26 mouse cellular contexts compared by ENCODE assay signal in genomic region chr19:16383127-16383526, GRCm38 (mm10). TPM values are rescaled to one million over a fixed set of nuclear protein-coding genes. Genes with fewer than 3 reads are reported as not detected.
DNase-seq lines count a peak whose midpoint lies in the region; ATAC-seq lines count a peak whose summit lies in the region.
"Had no signal": no experiment of that assay in that cellular context is flagged by ENCODE, and none has a peak within 500 bp of the region (broad histone marks: within the 10 kb centered on the region; RNA-seq: fewer than 3 reads in every experiment).

No protein-coding gene starts in this region.

- DNase-seq in heart, adult 11 months: peak; percentile 74
- DNase-seq in heart, embryonic 10.5 days (ENCODE audit: low spot score): no peak
- peak; percentile 37 for DNase-seq in lung, postnatal 10 days
- DNase-seq in lung, postnatal 14 days: no peak
- DNase-seq in A20 (ENCODE audit: low read depth, low spot score): peak; percentile 66
- DNase-seq: cerebellum, adult 9-10 months; gastrocnemius, adult 2 months; heart, postnatal 10 days; kidney, adult 8-10 months; layer of hippocampus, adult 9-11 months; lung, adult 18-20 months; thymus, adult 2 months; thymus, postnatal 4 days had no signal

- H3K36me3 ChIP-seq in heart, embryonic 10.5 days: peaks cover 30% of the 10 kb centered on the region; the same call in 1 of the 2 replicates
- H3K36me3 ChIP-seq in midbrain, embryonic 15.5 days (replicated peaks): 0 out of 2 replicates have a peak, but pooled peaks cover 2% of the 10 kb centered on the region

- peak; percentile 60; the same call in 1 of the 2 replicates for ATAC-seq in megakaryocyte-erythroid progenitor cell, adult 5-6 weeks (replicated peaks; ENCODE audit: low FRiP score, low TSS enrichment, poor library complexity, severe bottlenecking)
- no peak for ATAC-seq in midbrain, embryonic 15.5 days (replicated peaks)
- ATAC-seq: activated CD4-positive, CD25-positive, alpha-beta regulatory T cell, adult 4 months; forebrain, embryonic 14.5 days; liver, embryonic 12.5 days had no signal

- H3K4me2 ChIP-seq in midbrain, embryonic 15.5 days: no peak overlapping the region
- H3K4me2 ChIP-seq: embryonic facial prominence, embryonic 15.5 days; heart, embryonic 12.5 days; limb, embryonic 13.5 days; liver, embryonic 12.5 days; midbrain, embryonic 12.5 days; neural tube, embryonic 12.5 days; stomach, embryonic 15.5 days had no signal

- no peaks in the 10 kb centered on the region for H3K9me3 ChIP-seq in heart, embryonic 10.5 days
- H3K9me3 ChIP-seq in midbrain, embryonic 15.5 days: no peaks in the 10 kb centered on the region
- H3K9me3 ChIP-seq: embryonic facial prominence, embryonic 15.5 days; heart, embryonic 12.5 days; hindbrain, embryonic 10.5 days; limb, embryonic 13.5 days; liver, embryonic 12.5 days; midbrain, embryonic 12.5 days; neural tube, embryonic 12.5 days; stomach, embryonic 15.5 days had no signal

- no peak overlapping the region for H3K9ac ChIP-seq in midbrain, embryonic 15.5 days
- H3K9ac ChIP-seq: embryonic facial prominence, embryonic 15.5 days; heart, embryonic 12.5 days; limb, embryonic 13.5 days; liver, embryonic 12.5 days; midbrain, embryonic 12.5 days; neural tube, embryonic 12.5 days; stomach, embryonic 15.5 days had no signal

- 86% methylated on average over 13 of the region's 13 CpGs for WGBS in heart, embryonic 10.5 days
- whole genome bisulfite sequencing in midbrain, embryonic 15.5 days: 75% methylated on average over 13 of the region's 13 CpGs

- no peaks in the 10 kb centered on the region for H3K27me3 ChIP-seq in heart, embryonic 10.5 days (ENCODE audit: insufficient read depth, poor library complexity, severe bottlenecking)
- H3K27me3 ChIP-seq in midbrain, embryonic 15.5 days (replicated peaks): no peaks in the 10 kb centered on the region
- H3K27me3 ChIP-seq: embryonic facial prominence, embryonic 15.5 days; heart, embryonic 12.5 days; limb, embryonic 13.5 days; liver, embryonic 12.5 days; midbrain, embryonic 12.5 days; neural tube, embryonic 12.5 days; stomach, embryonic 15.5 days had no signal

- no peak overlapping the region for H3K4me3 ChIP-seq in heart, embryonic 10.5 days
- no peak overlapping the region for H3K4me3 ChIP-seq in midbrain, embryonic 15.5 days
- H3K4me3 ChIP-seq: embryonic facial prominence, embryonic 15.5 days; gastrocnemius, adult 2 months; heart, embryonic 12.5 days; hindbrain, embryonic 10.5 days; limb, embryonic 13.5 days; liver, embryonic 12.5 days; midbrain, embryonic 12.5 days; neural tube, embryonic 12.5 days; stomach, embryonic 15.5 days had no signal

- peaks cover 17% of the 10 kb centered on the region for H3K4me1 ChIP-seq in heart, embryonic 10.5 days
- no peaks in the 10 kb centered on the region for H3K4me1 ChIP-seq in midbrain, embryonic 15.5 days
- H3K4me1 ChIP-seq: embryonic facial prominence, embryonic 15.5 days; limb, embryonic 13.5 days; stomach, embryonic 15.5 days had no signal

- no peak overlapping the region for H3K27ac ChIP-seq in heart, embryonic 10.5 days
- H3K27ac ChIP-seq in midbrain, embryonic 15.5 days: no peak overlapping the region
- H3K27ac ChIP-seq: embryonic facial prominence, embryonic 15.5 days; gastrocnemius, adult 2 months; hindbrain, embryonic 10.5 days; limb, embryonic 13.5 days; liver, embryonic 12.5 days; midbrain, embryonic 12.5 days; neural tube, embryonic 12.5 days; stomach, embryonic 15.5 days had no signal

RNA-seq across cellular contexts. Expression of gene Gna14, which starts 52.4 kb away (rescaled TPM):
- polyA plus RNA-seq in heart, embryonic 10.5 days (2016; fragmentation: Nextera tagmentation; extraction: Ambion mirVana): 0.76 and 3.7 TPM in 2 replicates
- 12.5 and 19.1 TPM in 2 replicates for total RNA-seq in megakaryocyte-erythroid progenitor cell, adult 5-6 weeks (2014; fragmentation: Nextera tagmentation)
- total RNA-seq in megakaryocyte-erythroid progenitor cell, adult 5-6 weeks (2017): 12.7 and 14.1 TPM in 2 replicates
- polyA plus RNA-seq in midbrain, embryonic 15.5 days (2015; fragmentation: Nextera tagmentation; extraction: Ambion mirVana): 0.49 and 0.56 TPM in 2 replicates
- total RNA-seq: monocyte, adult 5-6 weeks had no signal

Comparison
In these comparisons a context has a peak if more than half of its experiments do, and no peak if none do; other contexts are left out.
1. DNase-seq: peak in heart, adult 11 months (single experiment), lung, postnatal 10 days (single experiment) and A20 (single experiment); none in heart, embryonic 10.5 days (single experiment) and lung, postnatal 14 days (single experiment).